Mouse (Mus musculus): ENCODE results near the gene Suox.
"Not testable (repeated sequence)": the region's sequence is repeated elsewhere in the genome, so short reads cannot be mapped to it uniquely, and the experiment has no call there.

The Suox gene

DNA sequence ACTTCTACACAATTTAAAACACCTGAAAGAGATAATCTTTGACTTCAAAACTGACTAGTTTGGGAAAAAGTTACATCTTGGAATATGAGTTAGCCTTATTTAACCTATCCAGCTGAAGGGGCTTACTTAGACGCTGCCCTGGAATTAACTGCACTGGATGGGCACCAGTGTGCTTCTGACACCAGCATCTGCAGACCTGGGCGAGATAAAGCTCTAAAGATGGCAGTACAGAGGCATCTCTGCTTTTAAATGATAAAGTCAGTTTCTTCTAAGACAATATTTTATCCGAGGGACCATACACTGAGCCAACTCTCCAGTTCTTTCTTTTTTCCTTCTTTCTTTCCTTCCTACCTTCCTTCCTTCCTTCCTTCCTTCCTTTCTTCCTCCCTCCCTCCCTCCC lies 9.1 kb downstream of the Suox start:
- no peak for DNase-seq (ENCODE audit: low spot score in 2 of 2)

- no peak for DNase-seq (ENCODE audit: low spot score in 2 of 2)
Observed at GRCm38 (mm10) chr10:128663441-128664220, 10.2 kb downstream of the Suox start.

DNA sequence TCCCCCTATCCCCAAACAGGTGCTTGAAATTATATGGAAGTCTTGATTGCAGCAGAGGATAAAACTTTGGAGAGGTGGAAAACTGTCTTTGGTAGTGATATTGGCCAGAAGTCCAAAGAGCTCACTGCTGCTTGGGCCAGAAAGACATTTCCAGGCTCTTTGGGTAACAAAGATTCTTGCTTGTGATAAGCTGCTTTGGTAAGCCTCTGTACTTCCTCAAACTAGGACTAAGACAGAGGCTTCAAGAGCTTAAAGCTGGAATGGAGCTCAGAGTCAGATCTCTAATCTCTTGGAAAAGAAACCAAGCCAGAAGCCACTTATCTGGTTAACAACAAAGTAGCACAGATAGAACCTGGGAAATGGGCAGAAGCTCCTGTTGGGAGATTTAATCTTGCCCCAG lies 11.4 kb downstream of the Suox start:
- no peak for DNase-seq (ENCODE audit: low spot score in 2 of 2)

- DNase-seq (ENCODE audit: low spot score in 2 of 2): no peak
Observed at GRCm38 (mm10) chr10:128659490-128659889, 14.4 kb downstream of the Suox start.

DNA sequence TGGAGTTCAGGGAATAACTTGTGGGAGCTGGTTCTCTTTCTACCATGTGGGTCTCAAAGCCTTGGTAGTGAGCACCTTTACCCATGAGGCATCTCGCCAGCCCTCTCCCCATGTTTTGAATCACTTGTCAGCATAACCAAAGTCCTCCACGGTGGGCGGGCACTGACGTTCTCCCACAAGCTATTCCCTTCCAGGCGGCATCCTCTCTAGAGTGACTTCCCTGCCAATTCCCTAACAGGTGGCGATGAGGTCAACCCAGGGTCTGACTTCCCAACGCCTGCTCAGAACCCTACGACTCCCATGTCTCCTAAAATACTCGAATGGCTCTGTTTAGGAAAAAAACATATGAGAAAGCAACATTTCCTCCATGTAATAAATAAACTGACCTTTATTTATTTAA lies 16.0 kb downstream of the Suox start:
- no peak for DNase-seq (ENCODE audit: low spot score in 2 of 2)

DNA sequence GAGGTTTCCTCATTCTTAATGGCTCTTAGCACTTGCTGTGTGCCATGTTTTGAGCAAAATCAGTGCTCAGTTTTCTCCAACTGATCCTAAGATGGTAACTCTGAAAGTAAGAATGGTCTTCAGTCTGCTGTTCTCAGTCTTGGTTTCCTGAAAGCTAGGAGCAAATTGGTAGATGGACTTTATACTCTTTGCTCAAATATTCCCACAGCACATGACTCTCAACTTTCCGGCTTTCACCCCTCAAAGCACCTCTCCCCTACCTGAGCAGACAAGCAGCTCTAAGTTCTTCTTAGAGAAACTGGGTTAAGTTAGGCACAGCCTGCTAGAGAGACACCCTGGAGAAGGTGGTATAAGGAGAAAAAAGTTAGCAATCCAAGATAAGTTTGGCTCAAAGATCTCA lies 17.1 kb downstream of the Suox start:
- no peak for DNase-seq (ENCODE audit: low spot score in 2 of 2)

GRCm38 (mm10) chr10:128655254-128655653 lies 18.6 kb downstream of the Suox start:
- DNase-seq (ENCODE audit: low spot score in 2 of 2): no peak

DNA sequence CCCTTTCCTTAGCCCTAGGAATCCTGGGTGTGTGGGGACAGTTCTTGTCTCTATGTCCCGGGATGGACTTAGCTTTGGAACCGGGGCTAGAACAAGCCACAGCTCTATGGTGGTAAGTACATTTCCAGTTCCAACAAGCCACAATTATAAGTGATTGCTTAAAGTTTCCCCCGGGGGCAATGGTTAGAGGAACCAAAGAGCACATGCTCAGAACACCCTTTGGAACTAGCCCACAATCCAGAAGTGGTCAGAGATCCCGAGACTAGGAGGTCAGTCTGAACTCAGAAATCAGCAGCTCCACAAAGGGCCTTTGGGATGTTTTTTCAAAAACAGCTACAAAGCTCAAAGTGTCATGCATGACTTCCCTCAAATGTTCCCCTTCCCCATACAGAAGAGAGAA lies 20.0 kb downstream of the Suox start:
- no peak for DNase-seq (ENCODE audit: low spot score in 2 of 2)

- DNase-seq (ENCODE audit: low spot score in 2 of 2): peak in 1 of 2 experiments; percentile 32
Observed at GRCm38 (mm10) chr10:128646139-128647089, 27.5 kb downstream of the Suox start.

DNA sequence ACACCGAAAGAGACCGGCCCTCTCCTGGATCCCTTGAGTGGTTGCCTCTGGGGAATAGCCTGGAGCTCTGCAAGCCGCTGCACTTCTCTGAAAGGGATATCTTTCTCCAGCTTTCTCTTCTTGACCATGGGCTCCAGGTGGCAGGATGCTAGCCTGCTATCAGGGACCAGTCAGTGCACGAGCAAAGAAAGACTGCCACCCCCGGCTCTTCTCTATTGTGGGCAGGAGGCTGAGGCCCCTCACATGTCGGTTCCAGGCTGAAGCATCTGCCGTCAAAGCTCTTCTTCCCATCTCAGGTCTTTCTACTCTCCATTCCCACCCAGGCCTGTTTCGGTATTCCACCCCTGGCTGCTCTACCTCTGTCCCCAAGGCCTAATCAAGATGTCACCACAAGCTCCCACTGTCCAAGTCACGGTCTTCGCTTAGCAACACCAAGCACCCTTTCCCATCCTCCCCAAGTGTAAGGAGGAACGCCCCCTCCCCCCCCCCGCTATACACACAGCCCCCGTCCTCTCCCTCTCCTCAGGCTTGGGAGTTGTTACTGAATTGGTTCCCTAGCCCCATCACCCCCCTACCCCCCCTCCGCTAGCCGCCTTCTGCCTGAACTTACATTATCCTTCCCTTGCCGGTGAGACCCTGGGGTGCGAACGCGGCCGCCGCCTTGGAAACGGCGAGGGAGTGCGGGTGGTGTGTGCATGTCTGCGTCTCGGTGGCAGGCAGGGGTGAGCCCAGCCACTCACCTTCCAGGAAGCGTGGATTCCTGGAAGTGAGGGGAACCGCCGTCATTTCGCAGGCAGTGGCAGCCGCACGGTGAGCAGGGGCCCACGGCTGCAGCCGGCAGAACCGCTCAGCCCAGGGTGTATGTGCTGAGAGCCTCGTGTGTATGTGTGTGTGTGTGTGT lies 28.5 kb downstream of the Suox start, which contains the start of gene Ikzf4:
Gene Ikzf4, minus strand, starts transcription at position 881 of the 901 bp plus-strand sequence.
- DNase-seq (ENCODE audit: low spot score in 2 of 2): peak in 1 of 2 experiments; percentile 49

DNA sequence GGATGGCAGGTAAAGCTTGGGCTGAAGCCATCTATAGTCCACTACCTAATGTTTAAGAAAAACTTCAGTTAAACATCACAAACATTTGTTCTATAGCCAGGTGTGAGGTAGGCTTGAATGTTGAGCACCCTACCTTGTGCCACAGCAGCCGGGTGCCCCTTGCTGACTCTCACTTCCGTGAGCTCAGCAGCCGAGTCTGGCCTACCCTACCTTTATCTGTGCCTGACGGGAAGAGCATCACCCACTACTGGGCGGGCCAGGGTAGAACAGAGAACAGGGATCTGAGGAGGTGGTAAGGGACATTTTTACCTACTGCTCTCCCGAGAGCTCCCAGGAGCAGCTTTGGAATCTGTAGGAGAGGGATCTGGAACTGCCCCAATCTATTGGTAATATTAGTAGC lies 31.1 kb downstream of the Suox start:
- no peak for DNase-seq (ENCODE audit: low spot score in 2 of 2)

DNA sequence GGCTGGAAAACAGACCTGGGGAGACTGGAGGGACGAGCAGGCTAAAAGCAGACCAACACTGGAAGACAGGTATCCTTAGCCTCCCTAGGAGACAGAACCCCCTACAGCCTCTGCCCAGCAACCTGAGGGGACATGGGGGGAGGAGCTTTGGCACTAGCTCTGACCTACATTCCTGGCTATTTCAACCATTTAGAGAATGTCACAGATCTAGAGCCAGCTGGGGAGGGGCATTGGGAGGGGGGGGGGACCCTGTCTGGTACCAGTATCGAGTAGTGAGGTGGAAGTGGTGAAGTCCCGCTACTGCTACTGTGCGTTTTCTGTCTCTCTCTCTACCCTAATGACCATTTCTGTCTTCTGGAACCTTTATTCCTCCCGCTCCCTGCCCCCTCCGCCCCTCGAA lies 32.0 kb downstream of the Suox start:
- no peak for DNase-seq (ENCODE audit: low spot score in 2 of 2)

- no peak for DNase-seq (ENCODE audit: low spot score in 2 of 2)
Observed at GRCm38 (mm10) chr10:128640891-128641290, 33.0 kb downstream of the Suox start.

DNA sequence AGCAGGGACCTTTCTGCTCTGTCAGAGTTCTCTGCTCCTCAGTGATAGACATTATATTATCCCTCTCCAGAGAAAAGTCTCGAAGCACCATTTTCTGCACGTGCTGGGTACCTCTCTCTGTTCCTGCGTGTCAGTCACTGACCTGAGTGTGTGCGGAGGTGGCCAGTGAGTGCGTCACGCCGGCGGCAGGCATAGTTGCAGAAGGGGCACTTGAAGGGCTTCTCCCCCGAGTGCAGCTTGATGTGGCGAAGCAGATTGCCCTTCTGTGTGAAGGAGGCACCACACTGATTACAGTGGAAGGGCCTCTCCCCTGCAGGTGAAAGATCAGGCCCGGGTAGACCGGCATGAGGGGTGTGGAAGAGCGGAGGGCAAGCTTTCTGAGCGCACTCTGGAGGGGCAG lies 33.9 kb downstream of the Suox start:
- DNase-seq (ENCODE audit: low spot score in 2 of 2): no peak

DNA sequence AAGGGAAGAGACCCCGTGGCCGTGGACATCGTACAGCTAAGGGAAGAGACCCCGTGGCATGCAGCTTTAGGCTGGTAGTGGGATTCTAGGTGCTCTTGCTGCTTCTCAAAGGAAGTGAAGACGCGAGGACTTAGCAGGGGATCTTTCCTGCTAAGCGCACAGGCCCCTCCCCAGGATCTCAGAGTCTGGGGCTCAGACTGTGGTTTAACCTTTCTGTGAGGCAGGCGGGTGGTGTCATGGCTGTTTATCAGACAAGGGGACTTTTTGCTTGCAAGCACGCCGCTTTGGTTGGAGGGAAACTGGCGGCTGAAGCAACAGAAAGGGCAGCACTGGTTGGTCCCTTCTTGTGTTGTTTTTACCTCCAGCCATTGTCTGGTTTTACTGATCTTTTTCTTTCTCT lies 36.9 kb downstream of the Suox start:
- no peak for DNase-seq (ENCODE audit: low spot score in 2 of 2)

- DNase-seq (ENCODE audit: low spot score in 2 of 2): no peak
Observed at GRCm38 (mm10) chr10:128636561-128636960, 37.3 kb downstream of the Suox start.

DNA sequence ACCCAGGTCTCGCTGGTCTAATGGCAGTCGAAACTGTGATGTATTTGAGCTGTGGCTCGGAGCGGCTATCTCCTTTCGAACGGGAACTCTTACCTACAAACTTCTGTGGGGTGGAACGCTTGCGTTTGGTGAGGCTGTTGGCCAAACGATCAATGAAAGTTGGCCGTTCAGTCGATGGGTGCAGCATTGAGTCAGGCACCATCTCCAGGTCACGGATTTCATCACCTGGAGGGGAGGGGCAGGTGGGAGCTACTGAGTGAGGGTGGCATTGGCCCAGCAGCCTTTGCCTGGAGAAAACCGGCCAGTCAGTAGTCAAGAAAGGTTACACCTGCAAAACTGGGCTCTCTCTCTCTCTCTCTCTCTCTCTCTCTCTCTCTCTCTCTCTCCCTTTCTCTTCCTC lies 38.2 kb downstream of the Suox start:
- no peak for DNase-seq (ENCODE audit: low spot score in 2 of 2)

- DNase-seq (ENCODE audit: low spot score in 2 of 2): no peak
Observed at GRCm38 (mm10) chr10:128631571-128631970, 42.3 kb downstream of the Suox start.

GRCm38 (mm10) chr10:128630306-128630705 lies 43.6 kb downstream of the Suox start:
- DNase-seq (ENCODE audit: low spot score in 2 of 2): not testable (repeated sequence)

- DNase-seq (ENCODE audit: low spot score in 2 of 2): no peak
Observed at GRCm38 (mm10) chr10:128629746-128630145, 44.1 kb downstream of the Suox start.

DNA sequence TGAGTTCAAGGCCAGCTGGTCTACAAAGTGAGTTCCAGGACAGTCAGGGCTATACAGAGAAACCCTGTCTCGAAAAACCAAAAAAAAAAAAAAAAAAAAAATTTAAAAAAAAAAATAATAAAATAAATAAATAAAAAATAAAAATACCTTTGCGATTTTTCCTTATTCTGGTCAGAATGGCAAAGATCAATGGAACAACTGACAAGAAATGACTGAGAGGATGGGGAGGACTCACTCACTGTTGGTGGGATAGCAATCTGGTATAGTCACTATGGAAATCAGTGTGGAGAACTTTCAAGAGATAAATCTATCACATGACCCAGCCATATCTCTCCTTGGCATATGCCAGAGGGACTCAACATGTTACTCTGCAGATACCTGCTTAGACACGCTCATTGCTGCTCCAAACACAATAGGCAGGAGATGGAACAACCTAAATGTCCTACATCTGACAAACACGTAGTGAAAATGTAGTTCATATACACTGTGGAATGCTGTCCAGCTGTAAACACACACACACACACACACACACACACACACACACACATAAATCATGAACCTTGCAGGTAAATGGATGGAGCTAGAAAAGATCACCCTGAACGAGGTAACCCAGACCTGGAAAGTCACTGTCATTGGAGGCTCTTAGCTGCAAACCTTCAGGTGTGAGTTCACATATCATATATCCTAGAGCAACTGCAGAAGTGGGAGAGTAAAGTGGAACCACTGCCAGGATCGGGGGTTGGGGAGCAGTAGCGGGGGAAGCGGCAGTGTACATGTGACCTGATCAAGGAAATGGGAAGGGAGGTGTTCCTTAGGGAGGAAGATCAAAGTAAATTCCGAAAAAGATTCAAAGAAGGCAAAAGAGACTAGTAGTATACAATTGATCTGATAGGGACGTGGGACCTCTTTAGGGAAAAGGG lies 46.2 kb downstream of the Suox start:
- DNase-seq (ENCODE audit: low spot score in 2 of 2): no peak

All from frontal cortex, postnatal 25 days (tissue).